Mouse (Mus musculus) ES-Bruce4 (cell line): Measurements from ENCODE around the gene Fbln2. TPM values are rescaled to one million over a fixed set of nuclear protein-coding genes. Genes with fewer than 3 reads are reported as not detected.

ENCODE experiments used
- H3K27ac ChIP-seq: 2 replicates; pipeline ENCODE4 v1.5.1; 2012; ENCODE audit warnings: low read length, inconsistent platforms; ENCODE audit not compliant: insufficient read depth
- H3K27me3 ChIP-seq: 2 replicates; pipeline ENCODE4 v1.6.1; 2012; ENCODE audit warnings: mild to moderate bottlenecking, low read length, inconsistent platforms; ENCODE audit not compliant: control insufficient read depth, poor library complexity, insufficient read depth, severe bottlenecking
- H3K36me3 ChIP-seq: 2 replicates; pipeline ENCODE4 v1.6.1; 2012; ENCODE audit warnings: inconsistent platforms, mild to moderate bottlenecking, low read length, moderate library complexity; ENCODE audit not compliant: control insufficient read depth, poor library complexity, insufficient read depth, severe bottlenecking
- H3K4me1 ChIP-seq: one replicate; pipeline ENCODE4 v1.8.1; 2011; ENCODE audit warnings: low read length; ENCODE audit not compliant: control insufficient read depth, insufficient read depth
- H3K4me3 ChIP-seq: 2 replicates; pipeline ENCODE4 v1.5.1; 2011; ENCODE audit warnings: low read depth, mild to moderate bottlenecking, low read length
- H3K9ac ChIP-seq: 2 replicates; pipeline ENCODE4 v1.6.1; 2012; ENCODE audit warnings: low read depth, mild to moderate bottlenecking, inconsistent platforms; ENCODE audit not compliant: poor library complexity, severe bottlenecking
- H3K9me3 ChIP-seq: replicated peaks from 2 replicates; pipeline ENCODE4 v1.6.1; 2012; ENCODE audit warnings: mild to moderate bottlenecking, low read length, inconsistent platforms; ENCODE audit not compliant: control insufficient read depth, poor library complexity, insufficient read depth, severe bottlenecking
- CTCF ChIP-seq: IDR thresholded peaks from one replicate; pipeline ENCODE4 v1.8.1; 2011; ENCODE audit warnings: low read depth, low read length
- EP300 ChIP-seq: IDR thresholded peaks from 2 replicates; pipeline ENCODE4 v1.6.1; 2011; ENCODE audit warnings: low read depth, low read length; ENCODE audit not compliant: insufficient read depth
- POLR2A ChIP-seq: IDR thresholded peaks from one replicate; pipeline ENCODE4 v1.8.1; 2011; ENCODE audit warnings: low read length; ENCODE audit not compliant: insufficient read depth
- polyA plus RNA-seq: library from polyadenylated mRNA; stranded (reverse); fragments of >200 nt; gene quantifications from 2 replicates; pipeline ENCODE4 v1.2.4, GENCODE M21; 2011; ENCODE audit warnings: low read depth; ENCODE audit not compliant: missing spikeins, insufficient read depth, insufficient read length

Gene Fbln2
- polyA plus RNA-seq, 1 experiment, result 23.3 TPM

GRCm38 (mm10) chr6:91186934-91187333 is 25.3 kb upstream of the Fbln2 start:
- Histone ChIP-seq H3K9ac (no peak overlapping the region), H3K27me3 (no peaks in the 10 kb centered on the region), H3K4me3 (no peak overlapping the region), H3K36me3 (no peaks in the 10 kb centered on the region), H3K4me1 (no peaks in the 10 kb centered on the region), H3K9me3 (no peaks in the 10 kb centered on the region), H3K27ac (no peak overlapping the region)
- no peak for TF ChIP-seq EP300
- no peak for TF ChIP-seq CTCF
- TF ChIP-seq POLR2A, result no peak

- no peak overlapping the region for H3K4me3 ChIP-seq
- no peaks in the 10 kb centered on the region for H3K9me3 ChIP-seq
- no peaks in the 10 kb centered on the region for H3K4me1 ChIP-seq
- H3K36me3 ChIP-seq, result no peaks in the 10 kb centered on the region
- TF ChIP-seq POLR2A (no peak), CTCF (no peak)
- no peaks in the 10 kb centered on the region for H3K27me3 ChIP-seq
- no peak overlapping the region for H3K9ac ChIP-seq
- H3K27ac ChIP-seq, result no peak overlapping the region
Observed at GRCm38 (mm10) chr6:91187871-91188270, 24.4 kb upstream of the Fbln2 start.

- no peaks in the 10 kb centered on the region for H3K27me3 ChIP-seq
- no peaks in the 10 kb centered on the region for H3K4me1 ChIP-seq
- H3K27ac ChIP-seq, result no peak overlapping the region
- no peak overlapping the region for H3K9ac ChIP-seq
- no peaks in the 10 kb centered on the region for H3K9me3 ChIP-seq
- no peak for TF ChIP-seq CTCF
- no peak for TF ChIP-seq EP300
- TF ChIP-seq POLR2A, result no peak
- H3K36me3 ChIP-seq, result no peaks in the 10 kb centered on the region
- H3K4me3 ChIP-seq, result no peak overlapping the region
Observed at GRCm38 (mm10) chr6:91189971-91190370, 22.3 kb upstream of the Fbln2 start.

GRCm38 (mm10) chr6:91191465-91191864 is 20.8 kb upstream of the Fbln2 start:
- Histone ChIP-seq H3K4me3 (no peak overlapping the region), H3K9me3 (no peaks in the 10 kb centered on the region), H3K27ac (no peak overlapping the region), H3K9ac (no peak overlapping the region), H3K36me3 (no peaks in the 10 kb centered on the region), H3K27me3 (no peaks in the 10 kb centered on the region), H3K4me1 (no peaks in the 10 kb centered on the region)
- TF ChIP-seq POLR2A, result no peak
- no peak for TF ChIP-seq EP300
- TF ChIP-seq CTCF, result no peak

GRCm38 (mm10) chr6:91192421-91192820 is 19.8 kb upstream of the Fbln2 start:
- Histone ChIP-seq H3K27ac (no peak overlapping the region), H3K9me3 (no peaks in the 10 kb centered on the region), H3K4me1 (no peaks in the 10 kb centered on the region), H3K36me3 (no peaks in the 10 kb centered on the region), H3K27me3 (no peaks in the 10 kb centered on the region), H3K9ac (no peak overlapping the region), H3K4me3 (no peak overlapping the region)
- no peak for TF ChIP-seq EP300

GRCm38 (mm10) chr6:91192851-91193545 is 19.3 kb upstream of the Fbln2 start:
- no peaks in the 10 kb centered on the region for H3K36me3 ChIP-seq
- H3K9ac ChIP-seq, result no peak overlapping the region
- no peak overlapping the region for H3K4me3 ChIP-seq
- H3K27ac ChIP-seq, result no peak overlapping the region
- H3K4me1 ChIP-seq, result no peaks in the 10 kb centered on the region
- TF ChIP-seq CTCF (no peak), EP300 (no peak), POLR2A (no peak)
- H3K27me3 ChIP-seq, result no peaks in the 10 kb centered on the region
- no peaks in the 10 kb centered on the region for H3K9me3 ChIP-seq
